Mouse (Mus musculus): ENCODE measurements at regions not wholly inside any gene's neighbourhood (a gene's known extent, or its start where the extent isn't known, plus 50 kb on each side); places are given as distances from the start of the nearest gene placed in this dataset.
A peak's percentile ranks its signal among the peaks of the same experiment; 100 is the strongest.

DNA sequence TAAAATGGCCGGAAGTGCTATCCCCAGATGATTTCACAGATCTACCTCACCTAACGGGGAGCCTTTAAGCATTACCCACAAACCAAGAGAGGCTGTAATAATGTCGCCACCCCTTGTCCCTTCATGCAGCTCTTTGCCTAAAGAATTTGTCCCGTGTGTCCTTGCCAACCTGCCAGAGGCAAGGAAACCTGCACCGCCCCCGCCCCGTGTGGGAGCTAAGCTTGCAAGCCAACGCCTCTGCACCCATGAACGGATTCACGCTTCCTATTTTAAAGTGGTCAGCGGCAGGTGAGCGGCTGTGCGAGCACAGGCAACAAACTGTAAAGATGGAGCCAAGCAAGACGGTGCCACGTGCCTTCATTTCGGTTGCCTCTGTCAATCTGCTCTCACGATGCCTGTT is 63.1 kb downstream of the Gm11011 start:
- intact Hi-C loops (cut with DNase I), result no loop called here
- no peak for DNase-seq

DNA sequence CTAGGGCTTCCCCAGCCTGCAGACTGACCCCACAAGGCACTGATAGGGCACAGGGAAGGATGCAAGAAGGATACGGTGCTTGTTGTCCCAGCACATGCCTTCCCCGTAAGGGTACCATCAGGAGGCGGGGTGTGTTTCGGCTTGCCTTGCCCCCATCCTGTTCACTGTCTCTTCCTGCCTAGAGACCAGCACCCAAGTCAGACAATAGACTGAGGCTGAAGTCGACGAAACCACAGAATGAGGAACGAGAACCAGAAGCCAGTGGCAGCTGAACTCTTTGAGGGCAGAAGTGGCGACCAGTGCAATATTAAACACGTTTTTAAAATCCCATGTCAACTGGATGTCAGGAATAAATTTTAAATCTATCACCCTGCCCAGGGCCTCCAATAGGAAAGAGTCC is 67.6 kb downstream of the Gm11011 start:
- intact Hi-C loops (cut with DNase I), result no loop called here
- DNase-seq, result no peak

GRCm38 (mm10) chr2:169515350-169515749 is 72.2 kb downstream of the Gm11011 start:
- intact Hi-C loops (cut with DNase I), result no loop called here
- no peak for DNase-seq

- intact Hi-C loops (cut with DNase I), result no loop called here
Measured at GRCm38 (mm10) chr2:169510741-169511140, 76.8 kb downstream of the Gm11011 start.

GRCm38 (mm10) chr2:169509406-169509805 is 78.1 kb downstream of the Gm11011 start:
- intact Hi-C loops (cut with DNase I), result no loop called here
- peak; percentile 15 for DNase-seq

More at GRCm38 (mm10) chr2:169510741-169511140, 76.8 kb downstream of the Gm11011 start:
- DNase-seq, result no peak

- intact Hi-C loops (cut with DNase I), result no loop called here
- DNase-seq, result no peak
Measured at GRCm38 (mm10) chr2:169504416-169505057, 83.0 kb downstream of the Gm11011 start.

DNA sequence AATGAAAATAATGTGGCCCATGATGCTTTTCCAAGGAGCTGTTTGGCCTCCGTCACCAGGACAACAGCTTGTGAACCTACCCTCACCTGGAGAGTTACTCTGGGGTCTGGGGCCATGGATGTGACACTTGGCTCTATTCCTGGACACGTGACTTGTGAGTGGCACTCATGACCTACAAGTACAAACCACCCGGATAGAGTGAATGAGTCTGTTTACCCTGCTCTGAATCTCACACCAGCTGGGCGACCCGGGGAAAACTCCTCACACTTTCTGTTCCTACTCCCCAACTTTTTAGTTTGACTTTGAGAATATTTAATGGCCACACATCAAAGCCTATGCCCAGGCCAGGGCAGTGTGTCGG is 84.0 kb downstream of the Gm11011 start:
- no peak for DNase-seq
- intact Hi-C loops (cut with DNase I), result no loop called here

DNA sequence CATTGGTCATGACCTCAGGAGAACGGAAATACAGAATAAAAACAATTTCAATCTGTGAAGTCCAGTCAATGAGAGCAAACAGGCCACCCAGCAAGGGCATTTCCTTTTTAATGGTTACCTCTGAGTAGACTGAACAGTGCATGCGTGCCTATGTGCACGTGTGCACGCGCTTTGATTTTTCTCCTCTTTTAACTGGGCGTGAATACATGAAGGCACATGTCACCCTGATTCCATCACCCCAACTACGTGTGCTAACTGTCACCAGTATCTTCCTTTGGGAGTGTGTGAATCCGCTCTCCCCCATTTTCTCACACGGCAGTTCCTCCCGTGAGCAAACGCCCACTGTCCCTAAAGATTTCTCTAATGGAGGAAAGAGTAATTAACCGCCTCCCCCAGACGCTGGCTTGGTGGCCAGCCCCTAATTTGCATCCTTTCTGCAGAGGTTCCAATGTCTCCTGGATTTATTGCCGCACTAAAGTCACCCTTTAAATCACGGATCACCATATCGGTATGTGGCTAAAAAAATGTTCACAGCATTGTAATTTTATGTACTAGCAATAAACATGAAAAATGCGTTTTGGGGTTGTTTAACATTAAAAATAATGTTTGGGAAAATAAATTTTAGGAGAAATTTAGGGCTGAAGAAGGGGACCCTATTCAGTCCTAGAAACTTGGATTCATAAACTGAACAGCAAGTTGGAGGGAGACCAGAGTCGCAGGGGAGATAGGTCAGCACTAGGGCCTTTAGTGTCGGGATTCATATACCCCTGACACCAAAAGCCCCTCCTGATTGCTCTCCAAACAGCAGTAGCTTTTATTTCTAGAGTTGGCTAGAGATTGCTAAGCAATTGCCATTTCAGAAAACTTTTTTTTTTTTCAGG is 84.6 kb downstream of the Gm11011 start:
- no peak for DNase-seq
- intact Hi-C loops (cut with DNase I), result no loop called here

DNA sequence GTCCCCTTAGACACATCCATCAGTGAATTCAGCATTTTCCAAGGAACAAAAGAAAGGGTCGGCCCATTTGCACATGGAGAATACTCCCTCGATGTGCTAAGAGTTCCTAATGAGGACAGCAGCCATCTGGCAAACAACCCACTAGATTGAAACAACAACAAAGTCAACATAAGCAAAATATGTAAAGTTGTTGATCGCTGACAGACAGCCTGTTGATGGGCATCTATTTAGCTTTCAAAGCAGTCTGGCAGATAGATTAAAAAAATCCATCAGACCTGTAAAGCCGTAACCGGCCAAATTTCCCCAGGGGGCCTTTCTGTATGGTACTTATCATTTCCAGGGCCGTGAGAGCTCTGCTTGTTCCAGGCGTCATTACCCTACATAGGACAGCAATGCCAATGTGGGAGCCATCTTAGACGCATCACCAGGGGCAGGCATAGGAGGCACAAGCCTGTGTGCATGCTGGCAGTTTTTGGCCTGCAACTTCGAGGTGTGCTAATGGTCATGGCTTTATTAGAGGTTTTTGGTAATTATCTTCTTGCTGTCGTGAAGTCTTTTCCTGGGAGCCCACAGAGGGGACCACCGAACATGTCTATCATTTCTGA is 85.7 kb downstream of the Gm11011 start:
- intact Hi-C loops (cut with DNase I), result no loop called here
- no peak for DNase-seq

DNA sequence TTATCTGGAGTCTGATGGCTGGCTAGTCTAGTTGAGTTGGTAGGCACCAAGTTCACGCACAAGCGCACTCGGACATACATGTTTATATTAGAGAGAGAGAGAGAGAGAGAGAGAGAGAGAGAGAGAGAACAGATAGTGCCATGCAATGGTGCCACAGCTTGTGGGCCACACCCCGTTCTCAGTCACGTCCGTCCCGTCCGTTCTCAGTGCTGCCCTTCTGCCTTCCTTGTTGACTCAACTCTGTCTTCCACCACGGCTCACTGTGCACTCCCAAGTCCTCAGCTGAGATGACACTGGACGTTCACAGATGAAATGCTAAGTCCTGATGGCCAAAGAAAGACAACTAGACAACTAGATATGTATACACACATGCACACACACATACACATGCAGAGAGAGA is 92.2 kb downstream of the Gm11011 start:
- intact Hi-C loops (cut with DNase I), result no loop called here
- DNase-seq, result no peak

GRCm38 (mm10) chr2:169494503-169495311 is 92.8 kb downstream of the Gm11011 start:
- intact Hi-C loops (cut with DNase I), result no loop called here
- DNase-seq, result no peak

GRCm38 (mm10) chr2:169493609-169494275 is 93.8 kb downstream of the Gm11011 start:
- no peak for DNase-seq
- intact Hi-C loops (cut with DNase I), result no loop called here

DNA sequence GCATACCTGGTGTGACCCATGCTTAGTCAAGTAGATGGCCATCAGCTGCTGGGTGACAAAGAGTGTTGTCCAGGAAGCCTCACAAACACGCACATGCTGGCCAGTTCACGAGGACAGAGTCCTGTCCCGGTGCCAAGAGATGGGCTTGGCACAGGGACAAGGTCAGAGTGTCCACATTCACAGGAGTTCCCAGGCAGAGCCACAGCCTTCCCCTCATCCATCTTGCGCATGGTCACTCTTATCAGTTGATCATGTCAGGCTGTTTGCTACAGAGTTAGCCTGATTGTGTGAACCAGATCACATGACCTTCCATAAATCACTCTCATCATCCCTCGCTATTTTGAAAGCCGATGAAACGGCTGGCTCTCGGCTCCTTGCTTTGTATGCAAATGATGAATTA is 103.6 kb downstream of the Gm11011 start:
- DNase-seq, result no peak
- intact Hi-C loops (cut with DNase I), result no loop called here

DNA sequence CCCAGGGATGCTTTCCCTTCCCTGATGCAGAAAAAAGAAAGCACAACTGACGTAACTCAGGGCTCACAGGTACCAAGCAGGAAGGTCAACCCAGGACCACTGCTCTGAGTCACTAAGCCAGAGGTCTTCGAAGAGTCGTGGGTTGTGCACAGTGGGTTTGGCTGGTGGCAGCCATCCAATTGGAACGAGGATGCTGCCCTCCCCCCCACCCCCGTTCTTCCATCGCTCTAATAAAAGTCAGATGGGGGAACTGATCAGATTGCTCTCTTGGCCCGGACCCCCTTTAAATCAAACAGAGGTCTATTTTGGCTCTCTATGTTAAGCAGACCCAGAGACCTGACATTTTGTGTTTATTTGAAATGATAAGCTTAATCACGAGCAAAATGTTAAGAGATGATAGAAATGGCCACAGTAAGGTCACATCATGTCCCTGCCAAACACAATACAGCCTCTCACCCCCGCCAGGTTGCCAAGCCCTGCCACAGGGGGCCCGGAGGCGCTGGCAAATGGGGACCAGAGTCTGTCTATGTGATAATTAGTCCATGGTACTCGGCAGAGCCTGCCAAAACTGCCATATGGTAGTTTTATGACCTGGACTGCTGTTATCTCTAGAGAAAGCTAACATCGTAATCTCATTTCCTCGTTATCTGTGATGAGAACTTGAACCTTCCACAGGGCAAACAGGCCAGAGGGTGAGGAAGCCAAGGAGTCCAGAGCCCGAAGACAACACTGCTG is 105.6 kb downstream of the Gm11011 start:
- intact Hi-C loops (cut with DNase I), result no loop called here
- DNase-seq, result peak; percentile 92

GRCm38 (mm10) chr2:169474418-169475112 is 113.0 kb downstream of the Gm11011 start:
- intact Hi-C loops (cut with DNase I), result no loop called here
- DNase-seq, result peak; percentile 31

DNA sequence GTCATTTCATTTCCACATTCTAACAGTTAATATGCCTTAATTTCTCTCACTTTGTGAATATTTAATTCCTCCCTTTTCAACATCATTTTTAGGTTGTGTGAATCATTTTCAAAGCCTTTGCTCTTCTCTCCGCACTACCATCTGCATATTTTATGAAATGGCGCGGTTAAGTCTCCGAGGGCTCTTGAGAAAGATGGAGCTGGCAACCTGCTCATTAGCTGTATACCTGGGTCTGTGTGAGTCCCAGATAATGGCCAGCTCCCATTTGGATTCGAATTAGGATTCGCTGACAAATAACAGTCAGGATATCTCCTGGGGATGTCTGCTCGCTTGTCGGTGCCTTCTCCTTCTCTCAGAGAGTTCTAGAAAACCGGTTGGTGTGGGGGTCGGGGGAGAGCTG is 118.0 kb downstream of the Gm11011 start:
- intact Hi-C loops (cut with DNase I), result no loop called here
- DNase-seq, result no peak

GRCm38 (mm10) chr2:169467621-169468020 is 119.9 kb downstream of the Gm11011 start:
- intact Hi-C loops (cut with DNase I), result no loop called here
- DNase-seq, result no peak

GRCm38 (mm10) chr2:169464106-169464505 is 123.4 kb downstream of the Gm11011 start:
- intact Hi-C loops (cut with DNase I), result no loop called here
- DNase-seq, result no peak

DNA sequence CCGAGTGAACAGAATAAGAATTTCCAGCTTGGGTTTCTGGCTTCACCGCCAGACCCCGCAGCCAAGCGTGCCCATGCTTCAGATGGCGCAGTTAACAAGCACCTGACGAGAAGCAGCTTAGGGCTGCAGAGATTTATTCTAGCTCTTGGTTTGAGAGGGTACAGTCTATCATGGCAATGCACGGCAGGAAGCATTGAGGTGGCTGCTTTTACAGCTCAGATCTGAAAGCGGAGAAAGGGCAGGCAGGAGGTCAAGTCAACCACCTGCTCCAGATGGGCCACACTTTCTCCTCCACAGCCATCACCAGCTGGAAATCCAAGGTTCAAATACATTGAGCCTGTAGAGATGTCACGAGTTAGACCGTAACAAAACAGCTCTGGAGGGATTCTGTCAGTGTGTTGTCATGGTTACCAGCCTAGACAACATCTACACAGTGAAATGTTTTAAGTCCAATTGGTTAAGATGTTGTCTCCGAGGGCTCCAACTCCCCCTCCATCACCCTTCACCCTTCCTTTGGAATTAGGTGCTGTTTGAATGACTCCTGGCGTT is 126.0 kb downstream of the Gm11011 start:
- no peak for DNase-seq
- intact Hi-C loops (cut with DNase I), result no loop called here
